Mouse (Mus musculus) thymus, postnatal 4 days (tissue): ENCODE measurements around the gene Pax5.
"Not testable (repeated sequence)": the region's sequence is repeated elsewhere in the genome, so short reads cannot be mapped to it uniquely, and the experiment has no call there.

Source experiments
- DNase-seq: peaks from one replicate; pipeline ENCODE4 v3.0.0; 2021

Gene Pax5

DNA sequence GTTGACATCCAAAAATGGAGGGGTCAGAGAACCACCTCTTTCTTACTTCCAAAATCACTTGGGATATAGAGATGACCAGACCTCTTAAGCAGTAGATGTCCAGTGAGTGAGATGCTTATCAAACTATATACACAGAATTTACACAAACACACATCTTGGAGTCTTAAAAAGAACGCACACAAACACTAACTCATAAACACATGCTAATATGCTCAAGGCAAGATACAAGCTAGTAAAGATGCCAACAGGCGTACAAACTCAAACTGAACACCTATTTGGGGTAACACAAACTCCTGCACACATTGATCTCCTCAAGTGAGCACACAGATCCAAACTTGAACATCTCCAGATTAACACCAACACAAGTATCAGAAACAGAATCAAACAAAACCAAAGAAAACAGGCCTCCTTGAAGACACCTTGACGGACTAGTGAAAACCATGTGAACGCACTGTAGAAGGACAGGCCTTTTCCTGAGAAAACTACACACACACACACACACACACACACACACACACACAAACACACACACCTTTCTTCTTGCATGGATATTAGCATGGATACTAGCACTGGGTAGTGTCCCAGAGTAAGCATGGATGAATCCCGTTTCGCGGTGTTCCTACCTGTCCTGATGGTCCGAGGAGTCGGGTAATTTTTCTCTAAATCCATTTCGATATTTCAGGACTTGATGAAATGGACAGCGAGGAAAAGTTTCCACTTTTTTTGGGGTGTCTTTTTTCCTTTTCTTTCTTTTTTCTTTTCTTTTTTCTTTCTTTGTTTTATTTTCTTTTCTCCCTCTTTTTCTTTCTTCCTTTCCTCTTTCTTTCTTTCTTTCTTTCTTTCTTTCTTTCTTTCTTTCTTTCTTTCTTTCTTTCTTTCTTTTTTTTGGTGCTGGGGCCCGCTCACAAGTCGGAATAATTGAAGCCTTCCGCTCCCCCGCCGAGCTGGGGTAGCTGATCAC, at the start of gene Pax5:
TSS of gene Pax5 (minus strand) at position 748 of the 961 bp plus-strand sequence.
- no peak for DNase-seq

DNA sequence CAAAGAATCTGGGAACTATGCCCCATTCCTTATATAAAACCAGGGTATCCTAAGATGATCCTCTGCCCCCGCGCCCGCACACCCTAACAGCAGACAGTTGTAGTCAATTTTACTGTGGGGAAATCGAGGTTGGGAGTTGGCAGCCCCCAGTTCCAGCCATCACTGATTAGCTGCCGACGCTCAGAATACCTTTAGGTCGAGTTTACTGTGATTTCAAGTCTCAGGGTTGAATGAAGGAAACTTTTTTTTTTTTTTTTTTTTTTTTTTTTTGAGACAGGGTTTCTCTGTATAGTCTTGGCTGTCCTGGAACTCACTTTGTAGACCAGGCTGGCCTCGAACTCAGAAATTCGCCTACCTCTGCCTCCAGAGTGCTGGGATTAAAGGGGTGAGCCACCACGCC, 46.8 kb upstream of the Pax5 start:
- not testable (repeated sequence) for DNase-seq

DNA sequence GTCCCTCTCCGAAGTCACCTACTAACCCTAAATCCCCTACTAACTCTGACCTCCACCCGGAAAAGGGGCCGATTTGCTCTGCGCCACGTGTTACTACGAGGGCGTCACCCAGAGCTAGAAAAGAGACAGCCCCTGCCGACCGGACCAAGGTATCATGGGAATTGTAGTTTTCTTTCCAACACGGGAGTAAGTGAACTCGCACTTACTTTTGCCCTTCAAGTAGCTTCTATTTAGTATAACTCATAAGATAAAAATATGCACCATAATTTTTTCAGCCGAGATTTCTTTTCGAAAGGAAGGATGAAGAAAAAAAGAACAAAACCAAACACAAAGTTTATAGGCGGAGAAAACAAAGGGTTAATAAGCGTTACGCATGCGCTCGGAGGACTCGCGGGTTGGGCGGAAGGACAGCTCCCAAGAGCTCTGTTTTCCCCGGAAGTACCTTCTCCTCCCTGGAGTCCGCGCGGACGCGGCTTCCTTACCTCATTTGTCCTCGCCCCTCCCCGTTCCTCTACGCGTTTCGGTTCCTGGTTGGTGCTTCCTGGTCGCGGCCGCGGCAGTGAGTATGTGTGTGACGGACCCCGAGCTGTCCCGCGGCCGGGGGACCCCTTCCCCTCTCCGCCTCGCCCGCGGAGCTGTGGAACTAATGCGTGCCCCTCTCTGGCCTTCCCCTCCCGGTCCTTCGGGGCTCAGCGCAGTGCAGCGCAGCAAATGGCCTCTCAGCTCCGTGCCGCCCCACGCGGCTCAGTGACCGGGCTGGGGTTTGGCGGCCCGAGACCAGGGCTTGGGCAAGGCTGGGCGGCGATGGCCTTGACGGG, 46.1 kb upstream of the Pax5 start:
- peak; percentile 88 for DNase-seq

DNA sequence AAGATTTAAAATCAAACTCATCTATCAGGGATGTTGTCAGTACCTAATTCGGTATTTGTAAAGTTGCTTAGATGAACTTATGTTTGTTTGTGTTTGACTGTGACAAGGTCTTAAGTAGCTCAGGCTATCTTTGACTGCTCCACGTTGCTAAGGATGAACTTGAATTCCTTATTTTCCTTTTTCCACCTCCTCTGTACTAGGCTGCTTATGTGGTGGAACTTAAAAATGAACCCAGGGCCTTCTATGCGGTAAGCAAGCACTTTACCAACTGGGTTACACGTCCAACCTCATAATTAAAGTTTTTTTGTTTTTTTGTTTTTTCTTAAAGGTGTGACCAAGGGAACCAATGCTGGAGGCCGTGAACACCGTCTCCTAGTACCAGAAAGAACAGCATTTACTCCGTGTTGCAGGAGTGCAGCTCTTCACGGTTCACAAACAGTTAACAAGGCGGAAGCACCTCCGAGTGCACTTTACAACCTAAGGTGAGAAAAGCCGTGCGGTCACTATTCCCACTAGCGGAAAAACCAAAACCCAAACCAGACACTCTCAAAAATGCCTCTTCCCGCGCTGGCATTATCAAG, 45.4 kb upstream of the Pax5 start, which contains the start of gene Zcchc7:
TSS of gene Zcchc7 (plus strand) at position 325 of the 581 bp plus-strand sequence.
- no peak for DNase-seq

DNA sequence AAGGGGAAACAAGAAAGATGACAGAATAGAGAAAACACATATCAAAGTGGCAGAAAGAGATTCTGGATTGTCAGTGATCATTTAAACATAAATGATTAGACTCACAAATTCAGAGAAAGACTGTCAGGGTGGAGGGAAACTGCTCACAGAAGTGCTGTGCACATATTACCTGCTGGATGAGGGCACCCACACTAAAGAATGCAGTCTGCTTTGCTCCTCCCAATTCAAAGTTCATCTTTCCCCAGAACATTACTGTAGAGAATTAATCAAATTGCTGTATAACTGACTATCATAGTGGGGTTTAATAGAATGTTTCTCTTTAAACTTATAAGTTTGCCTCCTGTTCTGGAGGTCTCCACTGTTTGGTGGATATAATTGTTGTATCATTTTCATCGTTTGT, 30.2 kb upstream of the Pax5 start:
- DNase-seq = no peak

DNA sequence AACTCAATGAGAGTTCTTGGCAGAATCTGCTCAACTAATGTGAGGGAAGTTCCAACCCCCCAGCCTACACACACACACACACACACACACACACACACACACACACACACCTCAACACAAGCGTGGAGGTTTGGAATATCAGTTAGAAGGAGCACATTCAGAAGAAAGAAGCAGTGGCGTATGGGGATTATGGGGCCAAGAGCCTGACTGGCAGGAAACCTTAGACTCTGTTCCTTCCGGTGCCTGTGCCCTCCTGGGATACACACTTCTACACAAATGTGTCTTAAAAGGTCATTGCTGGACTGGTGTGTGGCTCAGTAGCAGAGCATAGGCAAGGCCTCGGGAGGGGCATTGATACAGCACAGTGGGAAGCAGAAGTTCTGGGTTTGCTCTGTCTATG, 10.9 kb upstream of the Pax5 start:
- DNase-seq = no peak

DNA sequence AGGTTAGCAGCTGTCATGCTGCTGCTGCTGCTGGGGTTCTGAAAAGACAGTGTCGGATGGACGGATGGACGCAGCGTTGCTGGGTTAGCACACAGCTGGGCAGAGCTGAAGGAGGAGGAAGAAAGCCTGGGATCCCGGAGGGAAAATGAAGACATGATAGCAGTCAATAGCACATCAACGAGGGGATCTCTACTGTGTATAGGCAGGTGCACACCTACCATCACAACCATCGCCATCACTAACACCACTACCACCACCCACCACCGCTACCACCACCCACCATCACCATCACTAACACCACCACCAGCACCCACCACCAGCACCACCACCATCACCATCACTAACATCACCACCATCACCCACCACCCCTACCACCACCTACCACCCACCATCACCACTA, 9.8 kb upstream of the Pax5 start:
- DNase-seq = no peak

DNA sequence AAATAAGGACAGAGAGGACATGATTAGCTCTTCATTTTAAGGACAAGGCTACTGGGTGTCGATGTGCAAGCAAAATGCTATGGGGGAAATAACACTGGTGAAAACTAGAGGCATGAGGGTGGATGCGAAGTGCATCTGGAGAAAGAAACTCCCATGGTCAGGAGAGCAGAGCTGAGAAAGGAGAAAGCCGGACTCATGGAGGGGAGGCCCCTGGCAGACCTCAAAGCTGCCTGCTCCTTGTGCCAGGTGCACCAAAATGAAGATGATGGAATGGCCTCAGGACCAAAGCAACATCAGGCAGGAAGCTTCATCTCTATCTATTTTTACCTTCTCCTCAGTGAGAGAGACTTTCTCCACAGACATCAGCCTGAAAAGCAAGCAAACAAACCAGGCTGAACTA, 7.4 kb upstream of the Pax5 start:
- DNase-seq = no peak

DNA sequence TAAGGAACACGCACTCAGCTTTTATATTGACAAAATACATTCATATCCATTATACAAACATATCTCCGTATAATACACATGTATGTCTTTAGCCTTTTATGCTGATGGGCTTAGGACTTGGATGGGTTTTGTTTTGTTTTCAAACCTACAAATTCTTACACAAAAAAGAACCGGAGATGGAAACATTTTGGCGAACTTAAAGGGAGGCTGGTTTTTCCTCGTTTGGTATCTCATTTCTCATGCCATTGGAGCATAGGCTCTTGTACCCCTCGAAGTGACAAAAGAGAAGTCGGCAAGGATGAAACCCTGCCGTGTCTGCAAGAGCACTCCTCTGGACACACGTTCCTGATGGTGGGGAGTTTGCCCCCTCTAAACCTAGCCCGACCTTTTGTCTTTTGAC, 6.1 kb upstream of the Pax5 start:
- DNase-seq = no peak

DNA sequence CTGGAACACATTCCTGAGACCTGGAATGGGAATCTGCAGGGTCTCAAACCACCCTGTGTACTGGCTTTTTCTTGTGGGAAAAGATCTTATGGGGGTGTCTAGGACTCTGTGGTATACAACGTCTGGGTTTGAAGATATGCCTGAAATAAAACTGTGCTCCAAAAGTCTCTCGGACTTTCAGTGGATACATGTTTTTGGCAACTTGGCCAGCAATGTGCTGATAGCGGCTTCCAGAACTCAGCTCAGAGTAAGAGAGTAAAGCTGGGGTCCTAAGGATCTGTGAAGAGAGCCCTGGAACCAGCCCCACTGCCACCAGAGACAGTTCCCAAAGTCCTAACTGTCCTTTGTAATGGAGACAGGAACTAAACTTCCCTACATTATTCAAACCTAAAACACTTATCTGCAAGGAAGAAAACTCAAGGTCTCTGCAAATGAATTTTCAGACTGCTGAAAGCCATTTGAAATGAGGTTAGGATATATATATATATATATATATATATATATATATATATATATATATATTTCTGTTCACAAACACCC, 5.4 kb upstream of the Pax5 start:
- DNase-seq = no peak

DNA sequence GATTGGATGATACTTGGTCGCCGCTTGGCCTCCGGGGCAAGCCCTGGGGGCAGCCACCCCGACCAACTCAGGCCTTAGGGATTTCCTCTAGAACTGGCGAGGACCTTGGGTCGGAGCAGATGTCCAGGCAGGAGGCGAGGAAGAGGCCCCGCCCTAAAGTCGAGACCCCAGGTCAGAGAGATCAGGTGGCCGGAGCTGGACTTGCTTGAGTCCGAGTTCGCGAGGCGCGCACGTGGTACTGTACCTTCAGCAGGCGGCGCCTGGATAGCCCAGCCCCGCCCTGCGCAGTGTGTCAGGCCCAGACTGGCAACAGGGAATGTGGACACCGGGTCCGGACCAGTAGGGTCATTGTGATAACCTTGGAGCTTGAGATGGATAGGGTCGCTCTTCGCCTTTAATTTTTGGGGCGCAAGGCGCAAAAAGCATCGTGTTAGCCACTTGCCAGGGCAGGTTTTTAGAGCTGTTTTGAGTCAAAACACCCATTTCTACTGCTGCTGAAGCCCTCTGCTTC, 3.9 kb upstream of the Pax5 start:
- DNase-seq = no peak

DNA sequence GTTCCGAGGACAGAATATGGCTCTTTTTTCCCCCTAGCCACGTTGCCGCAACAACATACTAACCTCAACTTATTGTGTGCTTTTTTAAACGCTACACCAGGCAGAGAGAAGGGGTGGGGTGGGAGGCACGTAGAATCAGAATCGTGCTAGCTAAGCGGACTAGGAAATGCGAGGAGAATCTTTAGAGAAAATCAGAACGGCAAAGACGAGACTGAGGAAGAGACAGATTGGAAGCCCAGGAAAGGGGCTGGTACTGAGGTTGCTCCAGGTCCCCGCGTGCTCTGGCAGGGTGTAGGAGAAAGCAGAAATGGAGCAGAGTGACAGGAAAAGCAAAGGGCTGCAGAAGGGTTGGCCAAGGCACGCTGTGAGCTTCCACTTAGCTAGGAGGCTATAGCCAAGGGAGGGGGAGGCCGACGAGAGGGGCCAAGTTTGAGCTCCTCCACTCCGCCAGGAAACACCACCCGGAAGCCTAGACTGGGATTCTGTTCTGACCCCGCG, 3.3 kb upstream of the Pax5 start:
- DNase-seq = no peak

DNA sequence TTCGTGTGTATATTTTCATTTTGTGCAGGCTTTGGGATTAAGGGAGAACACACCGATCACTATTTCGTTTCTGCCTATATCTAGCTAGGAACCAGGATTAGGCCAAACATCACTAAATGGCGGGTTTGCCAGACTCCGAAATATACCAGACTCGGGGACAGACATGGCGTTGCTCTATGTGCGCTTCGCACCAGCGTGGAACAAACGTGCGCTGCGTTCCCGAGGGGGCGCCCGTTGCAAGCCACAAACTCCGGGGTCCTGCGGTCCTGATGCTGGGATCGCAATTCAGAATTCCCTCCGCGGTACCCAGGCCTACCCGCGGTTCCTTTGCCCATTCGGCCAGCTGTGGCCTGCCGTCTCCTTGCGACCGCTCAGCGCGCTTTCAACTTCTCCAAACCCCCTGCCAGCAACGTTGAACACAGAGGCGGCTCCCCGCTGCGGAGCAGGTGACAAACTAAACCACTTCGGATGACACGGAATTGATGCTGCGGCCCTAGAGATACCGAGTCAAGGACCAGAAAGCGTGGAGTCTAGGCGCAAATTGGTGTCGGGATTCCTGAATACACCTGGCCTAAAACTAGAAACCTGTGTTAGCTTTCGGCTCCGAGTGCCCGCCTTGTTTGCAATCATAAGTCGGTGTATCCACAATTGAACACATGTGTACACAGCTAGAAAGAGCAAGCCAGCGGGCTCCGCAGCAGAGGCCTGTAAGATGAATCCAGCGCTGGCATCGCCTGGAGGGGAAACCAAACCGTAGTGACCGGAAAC, 2.7 kb upstream of the Pax5 start:
- DNase-seq = no peak

DNA sequence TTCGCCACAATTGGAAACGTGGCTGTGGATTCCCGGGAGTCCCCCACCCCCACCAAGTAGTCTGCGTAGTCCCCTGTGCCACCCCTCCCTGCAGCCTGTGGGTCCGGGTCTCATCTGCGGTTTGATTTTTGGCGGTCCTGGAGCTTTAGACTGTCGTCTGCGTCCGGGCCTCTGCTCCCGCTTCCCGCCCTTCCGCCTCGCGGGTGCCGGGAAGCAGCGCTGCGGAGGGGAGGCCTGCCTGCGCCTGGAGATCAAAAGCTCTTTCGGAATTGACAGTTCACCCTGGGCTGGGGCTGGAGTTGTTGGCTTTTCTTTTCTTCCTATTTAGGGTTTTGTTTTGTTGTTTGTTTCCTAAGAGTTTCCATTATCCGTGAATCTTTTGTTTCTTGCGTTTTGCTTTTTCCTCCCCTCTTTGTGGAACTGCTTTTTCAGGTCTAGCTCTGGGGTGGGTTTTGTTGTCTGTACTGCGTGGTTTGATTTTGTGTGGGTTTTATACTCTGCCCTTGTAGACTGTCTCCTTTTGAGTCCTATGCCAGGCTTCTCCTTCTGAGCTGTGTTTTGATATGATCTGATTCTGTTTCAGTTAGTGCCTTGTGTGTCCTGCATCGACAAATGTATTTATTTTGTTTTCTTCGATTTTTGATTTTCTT, 1.9 kb upstream of the Pax5 start:
- no peak for DNase-seq

DNA sequence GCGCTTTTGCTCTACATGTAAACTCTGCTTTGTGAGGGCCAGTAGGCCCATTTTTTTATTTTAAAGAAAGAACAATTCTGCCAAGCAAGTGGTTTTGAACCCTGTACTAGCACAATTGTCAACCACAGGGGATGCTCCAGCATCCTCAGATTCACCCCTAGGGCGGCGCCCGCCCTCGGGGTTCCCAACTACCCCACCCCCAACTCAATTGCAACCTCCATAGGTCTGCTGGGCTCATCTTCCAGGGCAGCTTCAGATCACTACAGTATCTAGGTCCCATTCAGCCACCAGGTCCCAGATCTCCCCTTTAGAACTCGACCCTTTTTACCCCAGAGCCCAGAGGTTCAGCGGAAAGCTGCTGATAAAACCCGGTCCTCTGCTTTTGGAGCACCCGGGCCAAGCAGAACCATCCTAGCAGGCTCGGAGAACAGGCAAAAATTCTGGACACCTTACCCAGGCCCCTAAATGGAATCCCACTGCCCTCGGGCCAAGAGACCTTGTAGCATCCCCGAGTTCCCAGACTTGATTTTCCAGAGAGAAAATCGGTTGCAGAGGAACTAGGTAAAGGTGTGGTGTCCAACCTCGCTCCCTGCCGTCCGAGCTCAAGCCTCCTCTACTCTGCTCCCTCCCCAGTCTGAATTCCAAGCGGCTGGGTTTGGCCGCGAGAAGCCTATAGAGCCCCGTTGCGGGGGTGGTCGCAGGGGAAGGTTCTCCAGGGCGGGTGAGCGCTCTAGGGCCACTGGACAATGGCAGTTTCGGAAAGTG, 1.0 kb upstream of the Pax5 start:
- no peak for DNase-seq

DNA sequence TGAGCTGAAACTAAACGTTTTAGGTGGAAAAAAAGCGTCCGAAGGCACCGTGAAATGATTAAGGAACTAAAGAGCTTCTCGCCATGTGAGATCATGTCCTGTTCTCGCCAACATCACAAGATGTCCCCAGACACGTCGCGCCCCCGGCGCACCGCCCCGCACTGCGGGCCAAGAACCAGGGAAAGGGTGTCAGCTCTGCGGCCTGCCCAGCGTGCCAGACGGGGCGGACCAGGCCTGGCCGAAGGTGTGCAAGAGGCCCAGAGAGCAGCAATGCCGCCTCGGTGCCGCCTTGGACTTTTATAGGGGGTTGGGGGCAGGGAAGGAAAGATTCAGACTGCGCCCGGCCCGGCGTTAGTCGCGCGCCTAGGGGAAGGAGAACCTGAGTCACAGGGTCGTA, 412 bp upstream of the Pax5 start:
- DNase-seq = no peak

DNA sequence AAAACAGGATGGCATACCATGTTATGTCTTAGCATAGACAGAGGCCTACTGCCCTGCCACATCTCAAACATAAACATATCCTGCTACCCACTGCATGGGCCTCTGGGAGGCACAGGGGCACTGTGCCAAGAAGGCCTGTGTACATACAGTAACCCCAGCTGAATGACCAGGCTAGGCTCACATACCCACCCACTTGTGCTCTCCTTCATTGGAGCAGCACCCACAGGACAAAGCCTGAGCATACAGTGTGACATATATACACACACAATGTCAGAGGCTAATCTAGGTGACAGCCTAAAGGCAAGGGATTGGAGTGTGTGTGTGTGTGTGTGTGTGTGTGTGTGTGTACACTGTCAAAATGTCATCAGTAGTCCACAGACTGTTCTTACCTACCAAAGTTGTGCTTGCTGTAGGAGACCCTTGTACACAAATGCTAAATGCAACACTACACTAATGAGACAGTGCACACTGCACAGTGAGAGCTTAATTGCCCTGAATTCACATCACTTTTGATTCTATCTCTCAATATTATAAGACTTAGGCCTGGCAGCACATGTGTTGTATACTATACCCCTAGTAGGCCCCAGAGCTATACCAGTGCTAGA, 1.1 kb downstream of the Pax5 start:
- DNase-seq = no peak

DNA sequence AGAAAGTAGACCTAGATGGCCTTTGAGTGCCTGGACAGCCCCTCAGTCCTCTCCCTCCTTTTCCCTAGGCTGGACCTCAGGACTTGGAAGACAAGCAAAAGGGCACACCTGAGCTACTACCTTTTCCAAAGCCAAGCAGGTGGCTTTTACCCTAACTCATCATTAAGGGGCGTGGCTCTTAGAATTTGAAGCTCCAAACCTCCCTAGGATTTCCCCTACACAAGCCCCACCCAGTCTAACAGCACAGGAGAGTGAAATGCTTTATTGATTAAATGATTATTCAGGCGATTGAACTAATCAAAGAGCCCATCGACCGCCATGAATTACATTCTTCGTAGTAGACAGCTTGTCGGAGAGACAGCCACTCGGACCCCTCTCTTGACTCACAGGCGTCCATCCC, 2.0 kb downstream of the Pax5 start:
- no peak for DNase-seq

DNA sequence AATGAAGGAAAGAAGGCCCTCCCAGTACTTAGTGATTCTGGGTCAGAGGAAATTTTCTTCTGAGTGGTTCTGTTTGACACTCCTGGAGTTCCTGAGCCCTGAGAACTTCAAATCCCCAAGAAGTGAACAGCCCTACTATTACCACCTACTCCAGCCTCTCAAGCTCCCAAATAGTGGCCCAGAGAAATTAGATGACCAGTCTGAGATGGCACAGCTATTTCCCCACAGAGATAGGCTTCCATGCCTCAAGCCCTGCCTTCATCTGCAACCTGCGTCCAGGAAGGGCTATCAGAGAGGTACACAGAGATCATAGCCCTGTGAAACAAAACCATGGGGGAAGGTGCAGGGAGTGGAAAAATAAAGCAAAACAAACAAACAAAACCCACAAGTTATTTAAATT, 3.4 kb downstream of the Pax5 start:
- no peak for DNase-seq

DNA sequence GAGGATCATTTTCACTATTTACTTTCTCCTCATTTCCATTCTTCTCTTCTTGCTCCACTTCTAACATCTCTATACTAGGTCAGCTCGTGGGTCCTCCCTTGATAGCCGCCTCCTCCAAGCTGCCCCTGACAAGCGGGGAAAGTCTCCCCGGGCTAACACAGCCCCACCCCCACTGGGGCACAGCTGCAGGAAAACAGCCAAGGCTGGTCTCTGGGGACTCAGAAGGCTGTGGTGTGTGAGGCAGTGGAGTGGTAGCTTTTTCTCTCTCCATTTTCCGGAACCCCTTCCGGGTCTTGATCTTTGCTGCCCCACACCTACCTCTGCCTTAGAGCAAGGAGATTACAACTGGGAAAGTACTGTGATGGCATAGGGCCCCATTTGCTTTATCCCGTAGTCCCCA, 4.3 kb downstream of the Pax5 start:
- no peak for DNase-seq
